ENCODE assay signal across 8 mouse cellular contexts in the genomic region with DNA sequence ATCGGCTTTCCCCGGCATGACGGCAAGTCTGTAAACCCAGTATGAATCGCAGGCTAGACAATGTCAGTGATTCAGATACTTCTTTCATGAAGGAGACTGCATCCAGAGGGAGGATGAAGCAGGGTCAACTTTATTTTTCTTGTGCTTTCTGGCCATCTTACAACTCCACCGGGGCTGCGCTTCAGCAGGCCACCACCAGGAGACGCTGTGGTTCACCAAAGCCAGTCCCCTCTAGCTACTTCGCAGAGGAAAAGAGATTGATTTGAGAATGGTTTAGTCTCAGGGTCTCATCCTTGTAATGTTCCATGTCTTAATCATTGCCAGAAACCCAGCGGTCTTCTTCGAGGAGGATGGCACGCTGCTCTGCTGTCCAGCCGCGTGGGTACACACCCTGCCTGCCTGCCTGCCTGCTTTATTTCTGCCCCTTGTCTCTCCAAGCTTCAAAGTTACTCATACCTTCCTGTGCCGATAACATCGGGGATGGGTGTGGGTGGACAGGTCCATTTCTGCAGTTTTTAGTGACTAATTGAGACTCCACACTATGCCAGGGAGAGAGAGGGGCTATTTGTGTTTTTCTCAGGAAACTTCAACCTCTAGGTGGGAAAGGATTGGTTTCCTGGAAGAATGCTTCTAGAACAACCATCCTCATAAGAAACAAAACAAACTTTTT. TPM values are rescaled to one million over a fixed set of nuclear protein-coding genes. Genes with fewer than 3 reads are reported as not detected.
A peak's percentile ranks its signal among the peaks of the same experiment; 100 is the strongest.
DNase-seq lines count a peak whose midpoint lies in the region; ATAC-seq and TF ChIP-seq lines count a peak whose summit lies in the region.

No protein-coding gene starts in this region.

- no peak overlapping the region for H3K9ac ChIP-seq in heart, embryonic 11.5 days (ENCODE audit: low read depth, low read length)
- H3K9ac ChIP-seq in stomach, postnatal 0 days (ENCODE audit: low read length): no peak overlapping the region

- no peak for TF ChIP-seq EP300 in stomach, postnatal 0 days (optimal IDR thresholded peaks at IDR 0.05)

- ATAC-seq in heart, embryonic 11.5 days (replicated peaks; ENCODE audit: insufficient number of reproducible peaks, low FRiP score, low TSS enrichment): no peak
- no peak for ATAC-seq in stomach, postnatal 0 days (ENCODE audit: low FRiP score, low TSS enrichment)

- no peaks in the 10 kb centered on the region for H3K27me3 ChIP-seq in heart, embryonic 11.5 days (ENCODE audit: control insufficient read depth, insufficient read depth, low read length)
- no peaks in the 10 kb centered on the region for H3K27me3 ChIP-seq in stomach, postnatal 0 days (ENCODE audit: control insufficient read depth, insufficient read depth, low read length)

- H3K4me1 ChIP-seq in heart, embryonic 11.5 days (ENCODE audit: control insufficient read depth, insufficient read depth, low read length): no peaks in the 10 kb centered on the region
- no peaks in the 10 kb centered on the region for H3K4me1 ChIP-seq in stomach, postnatal 0 days (replicated peaks; ENCODE audit: control insufficient read depth, insufficient read depth)

- WGBS in heart, embryonic 11.5 days (ENCODE audit: insufficient replicate concordance): 53% methylated on average over 15 of the region's 15 CpGs
- WGBS in stomach, postnatal 0 days: 70% methylated on average over 15 of the region's 15 CpGs

- peak; percentile 84 for DNase-seq in heart, adult 11 months
- peak; percentile 84 for DNase-seq in 416B (ENCODE audit: low read depth)
- peak; percentile 35 for DNase-seq in c-Kit-positive CD71-negative TER-119-negative erythroid progenitor cells, embryonic 14.5 days (ENCODE audit: low read depth)
- peak; percentile 55 to 60 for DNase-seq in kidney, postnatal 4 days
- DNase-seq in stomach, postnatal 0 days (ENCODE audit: low spot score): peak; percentile 31
- DNase-seq in right cerebral cortex, postnatal 10 days (ENCODE audit: low spot score in 2 of 2): no peak
- no peak for DNase-seq in spleen, adult 12 weeks (ENCODE audit: low spot score)

- H3K9me3 ChIP-seq in heart, embryonic 11.5 days (replicated peaks; ENCODE audit: control insufficient read depth, low read length): no peaks in the 10 kb centered on the region
- H3K9me3 ChIP-seq in stomach, postnatal 0 days (ENCODE audit: control insufficient read depth, low read length): no peaks in the 10 kb centered on the region

- no peak overlapping the region for H3K27ac ChIP-seq in heart, embryonic 11.5 days (ENCODE audit: low read depth, low read length)
- H3K27ac ChIP-seq in stomach, postnatal 0 days (replicated peaks): no peak overlapping the region

- H3K4me3 ChIP-seq in heart, embryonic 11.5 days (ENCODE audit: low read depth, low read length): no peak overlapping the region
- no peak overlapping the region for H3K4me3 ChIP-seq in stomach, postnatal 0 days (ENCODE audit: low read depth, low read length)

- H3K4me2 ChIP-seq in heart, embryonic 11.5 days: no peak overlapping the region
- H3K4me2 ChIP-seq in stomach, postnatal 0 days (replicated peaks; ENCODE audit: low read depth): no peak overlapping the region

- TF ChIP-seq CTCF in stomach, postnatal 0 days (IDR thresholded peaks at IDR 0.05; ENCODE audit: low read depth): peak; percentile 69

- no peaks in the 10 kb centered on the region for H3K36me3 ChIP-seq in heart, embryonic 11.5 days (ENCODE audit: control insufficient read depth, insufficient read depth, low read length)
- H3K36me3 ChIP-seq in stomach, postnatal 0 days (ENCODE audit: control insufficient read depth, insufficient read depth, low read length): no peaks in the 10 kb centered on the region

RNA-seq across cellular contexts. Expression of gene Mtus2, which starts 31.1 kb away (rescaled TPM):
- polyA plus RNA-seq in heart, embryonic 11.5 days (2014; fragmentation: Nextera tagmentation; extraction: Ambion mirVana): 84.3 and 93.6 TPM in 2 replicates
- polyA plus RNA-seq in stomach, postnatal 0 days (2015; fragmentation: Nextera tagmentation; extraction: Ambion mirVana): 8.3 and 12.3 TPM in 2 replicates

RNA-seq across cellular contexts. Expression of gene Slc46a3, which starts 31.5 kb away (rescaled TPM):
- 4.5 and 4.7 TPM in 2 replicates for polyA plus RNA-seq in heart, embryonic 11.5 days (2014; fragmentation: Nextera tagmentation; extraction: Ambion mirVana)
- 2.7 and 3.2 TPM in 2 replicates for polyA plus RNA-seq in stomach, postnatal 0 days (2015; fragmentation: Nextera tagmentation; extraction: Ambion mirVana)

Comparison
In these comparisons a context has a peak if more than half of its experiments do, and no peak if none do; other contexts are left out.
1. DNase-seq: peak in heart, adult 11 months (single experiment), 416B (single experiment), c-Kit-positive CD71-negative TER-119-negative erythroid progenitor cells, embryonic 14.5 days (single experiment), kidney, postnatal 4 days (2 of 2) and stomach, postnatal 0 days (single experiment); none in right cerebral cortex, postnatal 10 days (0 of 2) and spleen, adult 12 weeks (single experiment).